Mouse (Mus musculus) embryonic fibroblast, embryonic 13.5 days (primary cell): ENCODE results near the gene Gnas. TPM values are rescaled to one million over a fixed set of nuclear protein-coding genes. Genes with fewer than 3 reads are reported as not detected.

Source experiments
- H3K27ac ChIP-seq: 2 replicates; pipeline ENCODE4 v1.5.1; 2012; ENCODE audit warnings: low read length, control low read depth, inconsistent platforms; ENCODE audit not compliant: insufficient read depth
- H3K4me1 ChIP-seq: 2 replicates; pipeline ENCODE4 v1.6.1; 2011; ENCODE audit warnings: low read length; ENCODE audit not compliant: control insufficient read depth, insufficient read depth
- H3K4me3 ChIP-seq: 2 replicates; pipeline ENCODE4 v1.5.1; 2011; ENCODE audit warnings: mild to moderate bottlenecking, control low read depth, low read length; ENCODE audit not compliant: insufficient read depth
- CTCF ChIP-seq: IDR thresholded peaks from 2 replicates; pipeline ENCODE4 v1.5.1; 2011; ENCODE audit warnings: mild to moderate bottlenecking, control low read depth, low read length, moderate library complexity, borderline replicate concordance; ENCODE audit not compliant: insufficient read depth
- POLR2A ChIP-seq: IDR thresholded peaks from 2 replicates; pipeline ENCODE4 v1.6.1; 2011; ENCODE audit warnings: low read depth, mild to moderate bottlenecking, control low read depth, low read length, moderate library complexity
- polyA plus RNA-seq: library from polyadenylated mRNA; stranded (reverse); fragments of >200 nt; gene quantifications from 2 replicates; pipeline ENCODE4 v1.2.4, GENCODE M21; 2011; ENCODE audit warnings: low read depth; ENCODE audit not compliant: missing spikeins, insufficient read length

Gnas gene
- polyA plus RNA-seq, 1 experiment: 1,076 TPM

GRCm38 (mm10) chr2:174271459-174271858 lies 12.7 kb upstream of the Gnas start:
- Histone ChIP-seq H3K4me1 (no peaks in the 10 kb centered on the region; the same call in none of the 2 replicates), H3K4me3 (no peak overlapping the region), H3K27ac (no peak overlapping the region)
- TF ChIP-seq CTCF (no peak), POLR2A (no peak)

DNA sequence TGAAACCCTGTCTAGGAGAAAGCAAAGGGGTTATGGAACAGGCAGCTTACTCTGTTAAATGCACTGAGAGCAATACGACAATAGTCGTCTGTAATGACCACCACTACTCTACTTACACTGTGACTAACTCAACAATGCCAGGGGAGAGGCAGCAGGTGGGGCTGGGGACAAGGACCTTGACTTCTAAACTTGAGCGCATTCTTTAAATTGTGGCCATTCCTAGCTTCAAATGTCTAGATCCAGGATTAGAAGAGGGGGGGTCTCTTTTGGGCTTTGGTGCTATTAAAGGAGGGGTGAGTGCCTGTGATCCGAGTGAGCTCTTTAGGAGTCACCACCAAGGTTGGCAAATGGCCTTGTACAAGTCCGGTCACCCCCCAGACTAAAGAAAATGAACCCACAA lies 11.0 kb upstream of the Gnas start:
- Histone ChIP-seq H3K4me3 (no peak overlapping the region), H3K27ac (no peak overlapping the region), H3K4me1 (no peaks in the 10 kb centered on the region; the same call in none of the 2 replicates)
- no peak for TF ChIP-seq CTCF
- no peak for TF ChIP-seq POLR2A

DNA sequence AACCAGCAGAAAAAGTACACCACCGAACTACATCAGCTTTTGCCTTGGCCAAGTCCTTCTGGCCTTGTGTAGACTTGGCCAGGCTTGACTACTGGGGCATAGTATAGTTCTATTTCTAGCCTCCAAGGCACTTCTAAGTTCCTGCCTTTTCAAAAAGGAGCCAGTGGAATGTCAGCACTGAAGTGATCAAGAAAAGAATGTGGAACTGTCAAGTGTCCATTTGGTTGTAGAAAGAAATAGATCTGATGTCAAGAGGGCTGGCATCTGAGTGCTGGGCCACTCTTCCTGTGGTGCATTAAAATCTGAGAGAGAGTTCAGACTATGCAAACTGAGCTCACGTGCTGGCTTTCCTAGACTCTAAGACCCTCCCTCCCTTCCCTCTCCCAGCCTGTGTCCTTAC lies 10.2 kb upstream of the Gnas start:
- TF ChIP-seq CTCF (no peak), POLR2A (no peak)
- H3K27ac ChIP-seq: no peak overlapping the region
- no peaks in the 10 kb centered on the region; the same call in none of the 2 replicates for H3K4me1 ChIP-seq
- H3K4me3 ChIP-seq: no peak overlapping the region

- TF ChIP-seq POLR2A: no peak
- Histone ChIP-seq H3K4me3 (no peak overlapping the region), H3K27ac (no peak overlapping the region), H3K4me1 (no peaks in the 10 kb centered on the region; the same call in 1 of the 2 replicates)
Observed at GRCm38 (mm10) chr2:174279771-174280170, 4.3 kb upstream of the Gnas start.

GRCm38 (mm10) chr2:174283341-174283740 lies 779 bp upstream of the Gnas start:
- Histone ChIP-seq H3K4me1 (no peaks in the 10 kb centered on the region), H3K4me3 (no peak overlapping the region), H3K27ac (no peak overlapping the region)
- no peak for TF ChIP-seq CTCF

GRCm38 (mm10) chr2:174284807-174285457 lies 812 bp downstream of the Gnas start:
- Histone ChIP-seq H3K4me3 (peak overlapping the region; percentile 7; the same call in 1 of the 2 replicates), H3K27ac (no peak overlapping the region), H3K4me1 (no peaks in the 10 kb centered on the region; the same call in 1 of the 2 replicates)
- TF ChIP-seq CTCF (no peak), POLR2A (no peak)

GRCm38 (mm10) chr2:174285921-174286470 lies 1.9 kb downstream of the Gnas start:
- no peak overlapping the region for H3K4me3 ChIP-seq
- TF ChIP-seq CTCF (no peak), POLR2A (no peak)
- no peak overlapping the region for H3K27ac ChIP-seq
- H3K4me1 ChIP-seq: no peaks in the 10 kb centered on the region; the same call in 1 of the 2 replicates

DNA sequence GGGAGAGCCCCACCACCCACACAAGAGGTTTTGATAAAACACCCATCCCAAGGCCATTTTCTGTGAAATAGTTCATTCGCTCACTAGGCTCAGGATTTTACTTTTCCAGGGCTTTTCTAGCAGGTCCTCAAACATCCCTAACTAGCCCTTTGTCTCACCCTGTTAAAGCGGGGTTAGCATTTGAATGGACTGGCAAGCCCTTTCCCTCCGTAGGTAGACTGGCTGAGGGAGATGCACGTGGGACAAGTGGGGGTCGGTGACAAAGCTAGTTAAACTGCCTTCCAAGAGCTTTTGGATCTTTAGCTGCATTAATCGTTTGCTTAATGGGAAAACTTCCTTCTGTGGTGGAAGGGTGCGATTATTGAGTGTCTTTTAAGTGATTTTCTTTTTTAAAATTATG lies 3.8 kb downstream of the Gnas start:
- Histone ChIP-seq H3K4me1 (no peaks in the 10 kb centered on the region; the same call in 1 of the 2 replicates), H3K4me3 (no peak overlapping the region), H3K27ac (no peak overlapping the region)
- TF ChIP-seq CTCF (no peak), POLR2A (no peak)

GRCm38 (mm10) chr2:174288673-174289430 lies 4.7 kb downstream of the Gnas start:
- TF ChIP-seq POLR2A (no peak), CTCF (no peak)
- H3K4me3 ChIP-seq: no peak overlapping the region
- H3K4me1 ChIP-seq: no peaks in the 10 kb centered on the region; the same call in 1 of the 2 replicates
- H3K27ac ChIP-seq: no peak overlapping the region
